Mouse (Mus musculus) adrenal gland, postnatal 25 days (tissue): ENCODE results near the gene Scmh1. TPM values are rescaled to one million over a fixed set of nuclear protein-coding genes. Genes with fewer than 3 reads are reported as not detected.

Experiments
- DNase-seq: peaks from one replicate; pipeline ENCODE4 v3.0.0; 2021; ENCODE audit warnings: mixed read lengths
- total RNA-seq: library from RNA; stranded (reverse); gene quantifications from 2 replicates; pipeline ENCODE4 v1.2.3, GENCODE M21; 2021

The Scmh1 gene
- total RNA-seq, 1 experiment from 2014 or later, result 47.5 TPM

- DNase-seq, result no peak
These were observed 941 bp downstream of the Scmh1 start for GRCm38 (mm10) chr4:120405806-120406638.

- DNase-seq, result no peak
These were observed 1.7 kb downstream of the Scmh1 start for GRCm38 (mm10) chr4:120406639-120407273.

DNA sequence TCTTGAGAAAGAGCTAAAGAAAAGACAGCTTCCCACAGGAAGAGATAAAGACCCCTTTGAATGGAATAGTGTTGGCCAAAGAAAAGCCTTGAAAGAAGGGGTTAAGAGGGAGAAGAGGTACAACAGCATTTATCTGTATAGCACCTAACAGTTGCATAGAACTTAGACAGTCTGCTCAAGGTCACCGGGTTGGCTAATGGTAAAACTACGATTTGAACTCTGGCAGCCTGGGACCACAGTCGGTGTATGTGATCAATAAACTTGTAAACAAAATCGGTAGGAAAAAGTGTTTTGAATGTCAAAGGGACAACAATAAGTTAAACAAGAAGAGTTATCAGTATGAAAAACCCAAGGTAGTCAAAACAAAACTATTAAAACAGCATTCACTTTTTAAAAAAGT lies 13.0 kb downstream of the Scmh1 start:
- no peak for DNase-seq

DNA sequence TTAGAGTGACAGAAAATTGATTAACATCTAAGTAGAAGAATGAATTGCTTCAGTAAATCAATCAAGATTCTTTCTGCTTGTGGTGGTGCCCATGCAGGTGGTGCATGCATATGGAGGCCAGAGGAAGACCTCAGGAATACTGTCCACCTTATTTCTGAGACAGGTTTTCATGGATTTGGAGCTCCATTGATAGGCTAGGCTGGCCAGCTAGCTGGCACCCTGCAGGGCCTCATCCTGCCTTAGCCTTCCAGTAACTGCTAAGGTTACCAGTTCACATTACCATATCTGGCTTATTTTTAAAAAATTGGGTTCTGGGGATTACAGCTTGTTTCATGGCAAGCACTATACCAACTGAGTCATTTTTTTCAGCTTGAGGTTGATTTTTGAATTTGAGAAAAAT lies 15.1 kb downstream of the Scmh1 start:
- no peak for DNase-seq

GRCm38 (mm10) chr4:120420685-120421084 lies 15.6 kb downstream of the Scmh1 start:
- peak; percentile 35 for DNase-seq

DNA sequence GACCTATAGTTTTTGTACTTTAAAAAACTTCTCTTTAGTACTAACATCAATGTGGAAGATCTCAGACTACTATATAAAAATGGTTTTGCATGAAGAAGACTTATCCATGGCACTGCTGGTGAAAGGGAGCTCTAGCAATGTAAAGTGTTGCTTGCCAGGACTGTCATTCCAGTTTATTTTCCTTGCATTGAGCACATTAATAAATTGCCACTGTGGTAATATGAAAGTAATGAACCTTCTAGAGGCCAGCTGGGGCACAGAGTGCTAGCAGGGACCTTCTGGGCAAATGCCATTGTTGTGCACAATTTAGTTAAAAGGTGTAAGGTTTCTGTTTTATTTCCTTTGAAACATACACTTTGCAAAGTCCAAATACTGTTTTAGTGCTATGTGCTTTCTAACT lies 25.5 kb downstream of the Scmh1 start:
- DNase-seq, result no peak

DNA sequence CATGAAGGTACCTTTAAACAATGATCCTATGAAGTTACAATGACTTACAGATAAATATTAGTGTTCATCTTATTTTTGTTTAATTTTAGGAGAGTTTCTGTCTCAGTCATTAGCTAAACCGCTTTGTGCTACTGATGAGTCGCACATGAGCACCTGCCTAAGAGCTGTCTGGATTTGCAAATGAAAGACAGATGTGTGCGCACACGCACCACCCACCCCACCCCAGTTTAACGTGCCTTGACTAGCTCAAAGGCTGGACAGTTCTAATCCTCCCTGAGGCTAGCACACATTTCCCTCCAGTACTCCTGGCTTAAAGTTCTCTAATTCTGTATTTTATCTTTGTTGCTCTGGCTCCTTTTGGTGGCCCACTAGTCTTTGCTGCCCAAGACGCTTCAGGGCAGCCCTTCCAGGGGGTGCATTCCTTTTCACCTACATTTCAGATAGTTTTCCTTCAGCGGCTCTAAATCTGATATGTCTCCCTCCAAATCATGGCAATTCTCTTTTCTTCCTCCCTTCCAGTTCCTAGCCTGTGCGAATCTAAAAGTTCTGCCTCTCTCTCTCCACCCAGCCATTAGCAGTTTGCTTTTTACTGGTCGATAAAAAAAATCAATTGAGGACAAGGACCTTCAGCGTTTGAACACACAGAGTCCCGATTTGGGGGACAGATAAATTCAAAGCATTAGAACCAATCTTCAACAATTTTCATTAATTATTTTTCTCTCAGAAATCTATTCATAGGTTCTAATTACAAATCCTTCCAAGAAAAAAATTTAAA lies 27.7 kb downstream of the Scmh1 start:
- no peak for DNase-seq

DNA sequence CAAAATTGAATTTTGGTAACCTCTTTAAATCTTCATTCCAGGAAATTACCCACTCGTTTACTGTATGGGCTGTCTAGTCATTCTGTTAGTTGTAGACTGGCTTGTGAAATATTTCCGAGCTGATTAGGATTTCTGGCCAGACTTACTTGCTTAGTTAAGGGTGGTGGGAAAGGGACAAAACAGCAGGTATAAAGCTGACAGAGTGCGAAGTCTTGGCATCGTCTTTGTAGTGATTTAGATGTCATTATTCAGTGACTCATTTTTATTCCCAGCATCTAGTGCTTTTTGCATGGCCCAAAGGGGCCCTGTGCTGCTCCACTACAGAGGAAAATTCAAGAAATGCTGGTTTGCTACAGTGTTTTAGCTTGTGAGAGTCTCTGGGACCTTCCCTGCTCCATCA lies 56.7 kb downstream of the Scmh1 start:
- no peak for DNase-seq

- no peak for DNase-seq
These were observed 67.9 kb downstream of the Scmh1 start for GRCm38 (mm10) chr4:120472946-120473345.

GRCm38 (mm10) chr4:120487707-120488106 lies 82.6 kb downstream of the Scmh1 start:
- no peak for DNase-seq

DNA sequence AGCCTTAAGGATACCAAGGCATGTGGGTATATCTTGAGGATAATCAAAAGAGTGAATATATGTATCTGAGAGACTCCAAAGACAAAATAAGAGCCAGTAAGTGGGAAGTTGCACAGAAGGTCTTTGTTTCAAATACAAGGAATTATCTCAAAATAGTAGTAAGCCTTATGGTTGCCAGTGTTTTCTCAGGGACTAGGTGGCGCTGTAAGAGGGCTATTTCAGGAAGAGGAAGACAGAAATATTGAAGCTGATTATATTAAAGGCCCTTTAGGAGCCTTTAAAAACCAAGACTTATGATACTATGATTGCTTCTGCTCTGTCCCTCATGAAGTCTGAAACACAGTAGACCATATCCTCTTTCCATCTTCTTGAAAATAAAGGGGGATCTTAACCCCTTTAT lies 101.9 kb downstream of the Scmh1 start:
- DNase-seq, result no peak

GRCm38 (mm10) chr4:120511203-120511602 lies 106.1 kb downstream of the Scmh1 start:
- no peak for DNase-seq

GRCm38 (mm10) chr4:120514366-120514765 lies 109.3 kb downstream of the Scmh1 start:
- DNase-seq, result no peak

DNA sequence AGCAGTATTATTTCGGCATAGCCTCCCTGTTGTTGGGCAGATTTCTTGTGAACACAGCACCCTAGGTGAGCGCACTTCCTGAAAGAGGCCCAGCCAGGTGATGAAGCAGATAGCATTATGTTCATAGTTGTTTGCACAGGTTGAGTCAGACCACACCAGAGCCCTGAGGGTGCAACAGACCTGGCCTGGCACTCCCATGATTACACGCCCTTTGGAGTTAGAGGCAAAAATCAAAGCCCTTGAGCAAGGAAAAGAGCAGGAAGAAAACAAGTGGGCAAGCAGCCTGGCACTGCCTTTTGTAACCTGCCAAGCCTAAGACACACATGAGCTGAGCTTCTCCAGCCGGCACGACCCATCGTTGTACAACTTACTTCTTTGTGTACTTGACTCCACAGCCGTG lies 111.4 kb downstream of the Scmh1 start:
- no peak for DNase-seq

GRCm38 (mm10) chr4:120516907-120517306 lies 111.8 kb downstream of the Scmh1 start:
- DNase-seq, result no peak

- no peak for DNase-seq
These were observed 112.3 kb downstream of the Scmh1 start for GRCm38 (mm10) chr4:120517335-120517734.

GRCm38 (mm10) chr4:120521761-120522160 lies 116.7 kb downstream of the Scmh1 start:
- DNase-seq, result no peak

DNA sequence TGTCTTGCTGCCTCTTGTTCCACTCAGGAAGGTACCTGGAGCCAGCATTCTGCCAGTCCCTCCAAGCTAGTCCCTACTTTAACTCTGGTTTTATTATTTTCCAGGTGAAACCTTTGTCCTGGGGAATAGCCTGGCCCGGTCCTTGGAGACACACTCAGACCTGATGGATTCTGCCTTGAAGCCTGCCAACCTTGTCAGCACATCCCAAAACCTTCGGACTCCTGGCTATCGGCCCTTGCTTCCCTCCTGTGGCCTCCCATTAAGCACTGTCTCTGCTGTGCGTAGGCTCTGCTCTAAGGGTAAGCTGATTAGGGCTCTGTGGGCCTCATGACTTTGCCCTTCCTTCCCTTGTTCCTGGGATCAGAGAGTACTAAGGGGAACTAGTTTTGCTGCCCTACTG lies 117.3 kb downstream of the Scmh1 start:
- DNase-seq, result no peak

DNA sequence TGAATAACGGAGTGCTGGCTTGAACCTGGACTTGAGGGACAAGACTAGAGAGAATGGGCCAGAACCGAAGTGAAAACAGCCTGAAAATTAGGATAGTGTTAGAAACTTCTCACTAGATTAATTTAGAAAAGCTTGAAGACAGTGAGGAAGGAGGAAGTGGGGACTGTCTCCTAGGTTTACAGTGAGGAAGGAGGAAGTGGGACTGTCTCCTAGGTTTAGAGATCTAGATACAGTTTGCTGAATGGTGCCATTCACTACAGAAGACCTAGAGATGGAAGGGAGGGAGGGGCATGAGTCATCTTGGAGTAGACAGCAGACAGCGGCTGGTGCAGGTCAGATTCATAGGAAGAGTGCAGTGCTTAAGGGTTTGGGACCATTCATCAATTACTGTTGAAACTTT lies 118.0 kb downstream of the Scmh1 start:
- DNase-seq, result no peak

DNA sequence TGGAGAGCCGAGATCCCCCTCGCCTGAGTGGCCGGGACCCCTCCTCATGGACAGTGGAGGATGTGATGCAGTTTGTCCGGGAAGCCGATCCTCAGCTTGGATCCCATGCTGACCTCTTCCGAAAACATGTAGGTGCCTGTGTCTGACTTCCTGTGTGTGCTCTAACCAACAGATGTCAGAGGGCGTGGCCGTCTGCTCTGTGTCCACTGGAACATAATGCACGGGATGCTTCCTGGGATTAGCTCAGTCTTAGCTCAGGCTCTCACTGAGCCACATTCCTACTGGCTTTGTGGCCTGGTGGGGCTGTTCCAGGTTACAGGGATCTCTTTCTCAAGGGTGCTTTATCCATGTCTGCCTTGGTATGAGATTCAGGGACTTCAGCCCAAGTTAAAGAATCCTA lies 123.1 kb downstream of the Scmh1 start:
- no peak for DNase-seq

DNA sequence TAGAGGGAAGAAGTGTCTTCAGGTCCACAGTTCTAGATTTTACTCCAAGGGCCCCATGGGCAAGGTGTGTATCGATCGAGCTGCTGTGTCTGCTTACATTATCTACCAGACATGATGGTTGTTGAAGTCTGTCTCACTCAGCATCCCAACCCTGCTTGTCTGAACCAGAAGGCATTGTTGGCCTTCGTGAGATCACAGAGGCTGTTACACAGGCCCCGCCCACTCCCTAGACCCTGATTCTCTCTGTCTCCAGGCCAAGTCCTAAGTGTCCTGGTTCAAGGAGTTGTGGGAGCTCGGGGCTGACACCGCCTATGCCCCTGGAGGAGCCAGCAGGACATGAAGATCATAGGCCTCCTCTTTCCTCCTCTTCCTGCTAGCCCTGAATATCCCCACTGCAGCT lies 126.9 kb downstream of the Scmh1 start, which contains the start of gene Slfnl1:
Gene Slfnl1, plus strand, starts transcription at position 246 of the 400 bp plus-strand sequence.
- no peak for DNase-seq

- no peak for DNase-seq
These were observed 133.6 kb downstream of the Scmh1 start for GRCm38 (mm10) chr4:120538664-120539063.

- DNase-seq, result no peak
These were observed 139.8 kb downstream of the Scmh1 start for GRCm38 (mm10) chr4:120544896-120545295.
